ENCODE assay signal across 8 mouse cellular contexts in genomic region chr5:137277360-137278342, GRCm38 (mm10). TPM values are rescaled to one million over a fixed set of nuclear protein-coding genes. Genes with fewer than 3 reads are reported as not detected.
A peak's percentile ranks its signal among the peaks of the same experiment; 100 is the strongest.
DNase-seq lines count a peak whose midpoint lies in the region; ATAC-seq lines count a peak whose summit lies in the region.
"Had no signal": no experiment of that assay in that cellular context is flagged by ENCODE, and none has a peak within 500 bp of the region (broad histone marks: within the 10 kb centered on the region; RNA-seq: fewer than 3 reads in every experiment).

No protein-coding gene starts in this region.

- no peak overlapping the region for H3K4me3 ChIP-seq in lung, embryonic 16.5 days (ENCODE audit: low read length)
- no peak overlapping the region for H3K4me3 ChIP-seq in intestine, embryonic 14.5 days (ENCODE audit: low read depth, low read length)
- H3K4me3 ChIP-seq in midbrain, embryonic 14.5 days (replicated peaks; ENCODE audit: low read depth, low read length): no peak overlapping the region
- no peak overlapping the region for H3K4me3 ChIP-seq in forebrain, embryonic 11.5 days (ENCODE audit: low read depth, low read length)
- H3K4me3 ChIP-seq: erythroblast, embryonic 14.5 days had no signal

- peak; percentile 61; the same call in 1 of the 2 replicates for ATAC-seq in lung, embryonic 16.5 days (ENCODE audit: low read depth)
- ATAC-seq in intestine, embryonic 14.5 days (replicated peaks; ENCODE audit: low FRiP score, low TSS enrichment, low read depth): peak; percentile 91
- ATAC-seq in midbrain, embryonic 14.5 days (ENCODE audit: low FRiP score, low TSS enrichment): no peak
- ATAC-seq in forebrain, embryonic 11.5 days (replicated peaks; ENCODE audit: low FRiP score): no peak

- H3K27ac ChIP-seq in lung, embryonic 16.5 days (ENCODE audit: low read length): no peak overlapping the region
- H3K27ac ChIP-seq in intestine, embryonic 14.5 days (ENCODE audit: low read depth): peak overlapping the region; percentile 84
- H3K27ac ChIP-seq in midbrain, embryonic 14.5 days (replicated peaks; ENCODE audit: low read depth, low read length): no peak overlapping the region
- no peak overlapping the region for H3K27ac ChIP-seq in forebrain, embryonic 11.5 days (ENCODE audit: low read depth, low read length)

- no peak for DNase-seq in lung, postnatal 14 days
- DNase-seq in embryo, embryonic 11 days: peak; percentile 74
- peak; percentile 76 for DNase-seq in intestine, embryonic 14.5 days (ENCODE audit: low spot score)
- DNase-seq in midbrain, embryonic 14.5 days: peak; percentile 79
- DNase-seq in layer of hippocampus, postnatal 25 days (ENCODE audit: extremely low spot score in 1 of 2, low spot score in 1 of 2): no peak
- DNase-seq in forebrain, embryonic 11.5 days (ENCODE audit: low spot score): no peak

- H3K9ac ChIP-seq in lung, embryonic 16.5 days (ENCODE audit: low read length): no peak overlapping the region
- H3K9ac ChIP-seq in intestine, embryonic 14.5 days (ENCODE audit: low read length): no peak overlapping the region
- H3K9ac ChIP-seq in midbrain, embryonic 14.5 days (replicated peaks; ENCODE audit: low read length): no peak overlapping the region
- H3K9ac ChIP-seq in forebrain, embryonic 11.5 days (ENCODE audit: low read length): no peak overlapping the region

- H3K4me2 ChIP-seq in lung, embryonic 16.5 days (ENCODE audit: low read depth, low read length): no peak overlapping the region
- peak overlapping the region; percentile 24 for H3K4me2 ChIP-seq in intestine, embryonic 14.5 days (ENCODE audit: low read length)
- no peak overlapping the region for H3K4me2 ChIP-seq in midbrain, embryonic 14.5 days (ENCODE audit: low read length)
- no peak overlapping the region for H3K4me2 ChIP-seq in forebrain, embryonic 11.5 days (ENCODE audit: low read depth, low read length, severe bottlenecking)

- H3K27me3 ChIP-seq in lung, embryonic 16.5 days (ENCODE audit: control insufficient read depth, insufficient read depth, low read depth, low read length): no peaks in the 10 kb centered on the region
- H3K27me3 ChIP-seq in intestine, embryonic 14.5 days (replicated peaks; ENCODE audit: control insufficient read depth, insufficient read depth, low read length): no peaks in the 10 kb centered on the region
- no peaks in the 10 kb centered on the region for H3K27me3 ChIP-seq in midbrain, embryonic 14.5 days (ENCODE audit: control insufficient read depth, insufficient read depth, low read length)
- H3K27me3 ChIP-seq in forebrain, embryonic 11.5 days (ENCODE audit: control insufficient read depth, insufficient read depth, low read length): no peaks in the 10 kb centered on the region

- WGBS in lung, embryonic 16.5 days: 41% methylated on average over 18 of the region's 18 CpGs
- 31% methylated on average over 18 of the region's 18 CpGs for WGBS in intestine, embryonic 14.5 days
- 52% methylated on average over 18 of the region's 18 CpGs for WGBS in midbrain, embryonic 14.5 days
- 59% methylated on average over 18 of the region's 18 CpGs for WGBS in forebrain, embryonic 11.5 days

- H3K9me3 ChIP-seq in lung, embryonic 16.5 days (ENCODE audit: control insufficient read depth, low read length): no peaks in the 10 kb centered on the region
- peaks cover 7% of the 10 kb centered on the region; the same call in 1 of the 2 replicates for H3K9me3 ChIP-seq in intestine, embryonic 14.5 days (ENCODE audit: control insufficient read depth, low read length)
- H3K9me3 ChIP-seq in midbrain, embryonic 14.5 days (ENCODE audit: control insufficient read depth, low read length): no peaks in the 10 kb centered on the region; the same call in 1 of the 2 replicates
- H3K9me3 ChIP-seq in forebrain, embryonic 11.5 days (ENCODE audit: control insufficient read depth, low read length): no peaks in the 10 kb centered on the region; the same call in 1 of the 2 replicates

- H3K4me1 ChIP-seq in lung, embryonic 16.5 days (replicated peaks; ENCODE audit: control insufficient read depth, insufficient read depth, low read length): no peaks in the 10 kb centered on the region
- no peaks in the 10 kb centered on the region for H3K4me1 ChIP-seq in intestine, embryonic 14.5 days (replicated peaks; ENCODE audit: control insufficient read depth, insufficient read depth, low read length)
- H3K4me1 ChIP-seq in midbrain, embryonic 14.5 days (ENCODE audit: control insufficient read depth, insufficient read depth, low read length): no peaks in the 10 kb centered on the region
- H3K4me1 ChIP-seq in forebrain, embryonic 11.5 days (replicated peaks; ENCODE audit: control insufficient read depth, insufficient read depth, low read length): no peaks in the 10 kb centered on the region

- no peaks in the 10 kb centered on the region for H3K36me3 ChIP-seq in lung, embryonic 16.5 days (ENCODE audit: control insufficient read depth, insufficient read depth, low read length)
- no peaks in the 10 kb centered on the region for H3K36me3 ChIP-seq in intestine, embryonic 14.5 days (ENCODE audit: control insufficient read depth, insufficient read depth, low read length)
- no peaks in the 10 kb centered on the region for H3K36me3 ChIP-seq in midbrain, embryonic 14.5 days (ENCODE audit: control insufficient read depth, insufficient read depth, low read length)
- H3K36me3 ChIP-seq in forebrain, embryonic 11.5 days (ENCODE audit: control insufficient read depth, insufficient read depth, low read length): no peaks in the 10 kb centered on the region

RNA-seq across cellular contexts. Expression of gene Ache, which starts 9.7 kb away (rescaled TPM):
- polyA plus RNA-seq in lung, embryonic 16.5 days (2015; fragmentation: Nextera tagmentation; extraction: Ambion mirVana): 1.9 and 2.6 TPM in 2 replicates
- 11.7 and 13.6 TPM in 2 replicates for polyA plus RNA-seq in intestine, embryonic 14.5 days (2014; fragmentation: Nextera tagmentation; extraction: Ambion mirVana)
- 22.2 and 35.7 TPM in 2 replicates for polyA plus RNA-seq in midbrain, embryonic 14.5 days (2014; fragmentation: Nextera tagmentation; extraction: Ambion mirVana)
- 10 to 100 TPM; 63.8 to 67.6 TPM for total RNA-seq in layer of hippocampus, postnatal 25 days (2021)
- polyA plus RNA-seq in forebrain, embryonic 11.5 days (2014; fragmentation: Nextera tagmentation; extraction: Ambion mirVana): 3.0 and 3.7 TPM in 2 replicates

RNA-seq across cellular contexts. Expression of gene Ufsp1, which starts 16.8 kb away (rescaled TPM):
- 5.1 and 5.6 TPM in 2 replicates for polyA plus RNA-seq in lung, embryonic 16.5 days (2015; fragmentation: Nextera tagmentation; extraction: Ambion mirVana)
- polyA plus RNA-seq in intestine, embryonic 14.5 days (2014; fragmentation: Nextera tagmentation; extraction: Ambion mirVana): 8.9 and 10.6 TPM in 2 replicates
- polyA plus RNA-seq in midbrain, embryonic 14.5 days (2014; fragmentation: Nextera tagmentation; extraction: Ambion mirVana): 13.7 and 18.3 TPM in 2 replicates
- 10 to 100 TPM; 14.3 to 16.0 TPM for total RNA-seq in layer of hippocampus, postnatal 25 days (2021)
- polyA plus RNA-seq in forebrain, embryonic 11.5 days (2014; fragmentation: Nextera tagmentation; extraction: Ambion mirVana): 6.8 and 8.0 TPM in 2 replicates

RNA-seq across cellular contexts. Expression of gene Srrt, which starts 29.8 kb away (rescaled TPM):
- polyA plus RNA-seq in lung, embryonic 16.5 days (2015; fragmentation: Nextera tagmentation; extraction: Ambion mirVana): 141 and 144 TPM in 2 replicates
- polyA plus RNA-seq in intestine, embryonic 14.5 days (2014; fragmentation: Nextera tagmentation; extraction: Ambion mirVana): 118 and 122 TPM in 2 replicates
- 82.0 and 95.9 TPM in 2 replicates for polyA plus RNA-seq in midbrain, embryonic 14.5 days (2014; fragmentation: Nextera tagmentation; extraction: Ambion mirVana)
- 100 to 1,000 TPM; 164 to 213 TPM for total RNA-seq in layer of hippocampus, postnatal 25 days (2021)
- 190 TPM in 2 replicates for polyA plus RNA-seq in forebrain, embryonic 11.5 days (2014; fragmentation: Nextera tagmentation; extraction: Ambion mirVana)

RNA-seq across cellular contexts. Expression of gene Trip6, which starts 36.6 kb away (rescaled TPM):
- polyA plus RNA-seq in lung, embryonic 16.5 days (2015; fragmentation: Nextera tagmentation; extraction: Ambion mirVana): 90.5 and 94.0 TPM in 2 replicates
- 73.3 and 77.7 TPM in 2 replicates for polyA plus RNA-seq in intestine, embryonic 14.5 days (2014; fragmentation: Nextera tagmentation; extraction: Ambion mirVana)
- 12.0 and 12.9 TPM in 2 replicates for polyA plus RNA-seq in midbrain, embryonic 14.5 days (2014; fragmentation: Nextera tagmentation; extraction: Ambion mirVana)
- total RNA-seq in layer of hippocampus, postnatal 25 days (2021): 1 to 10 TPM; 4.6 to 6.4 TPM
- polyA plus RNA-seq in forebrain, embryonic 11.5 days (2014; fragmentation: Nextera tagmentation; extraction: Ambion mirVana): 50.1 and 56.7 TPM in 2 replicates

RNA-seq across cellular contexts. Expression of gene Slc12a9, which starts 55.7 kb away (rescaled TPM):
- 11.6 and 12.5 TPM in 2 replicates for polyA plus RNA-seq in lung, embryonic 16.5 days (2015; fragmentation: Nextera tagmentation; extraction: Ambion mirVana)
- polyA plus RNA-seq in intestine, embryonic 14.5 days (2014; fragmentation: Nextera tagmentation; extraction: Ambion mirVana): 7.9 and 9.5 TPM in 2 replicates
- polyA plus RNA-seq in midbrain, embryonic 14.5 days (2014; fragmentation: Nextera tagmentation; extraction: Ambion mirVana): 17.1 and 18.6 TPM in 2 replicates
- 10 to 100 TPM; 24.9 to 32.8 TPM for total RNA-seq in layer of hippocampus, postnatal 25 days (2021)
- 9.9 and 10.5 TPM in 2 replicates for polyA plus RNA-seq in forebrain, embryonic 11.5 days (2014; fragmentation: Nextera tagmentation; extraction: Ambion mirVana)

Comparison
In these comparisons a context has a peak if more than half of its experiments do, and no peak if none do; other contexts are left out.
1. ATAC-seq: peak in lung, embryonic 16.5 days (single experiment) and intestine, embryonic 14.5 days (single experiment); none in midbrain, embryonic 14.5 days (single experiment) and forebrain, embryonic 11.5 days (single experiment).
2. DNase-seq: peak in embryo, embryonic 11 days (single experiment), intestine, embryonic 14.5 days (single experiment) and midbrain, embryonic 14.5 days (single experiment); none in lung, postnatal 14 days (single experiment), layer of hippocampus, postnatal 25 days (0 of 2) and forebrain, embryonic 11.5 days (single experiment).